Comparison of ENCODE assay signal across 8 mouse cellular contexts in genomic region chr13:23526312-23526711, GRCm38 (mm10). TPM values are rescaled to one million over a fixed set of nuclear protein-coding genes. Genes with fewer than 3 reads are reported as not detected.
DNase-seq lines count a peak whose midpoint lies in the region; ATAC-seq and TF ChIP-seq lines count a peak whose summit lies in the region.

No protein-coding gene starts in this region.

- H3ac ChIP-seq in myocyte (ENCODE audit: control insufficient read depth, insufficient read length): no peak overlapping the region

- H3K36me3 ChIP-seq in forebrain, embryonic 11.5 days (ENCODE audit: control insufficient read depth, insufficient read depth, low read length): no peaks in the 10 kb centered on the region
- H3K36me3 ChIP-seq in heart, embryonic 15.5 days: no peaks in the 10 kb centered on the region
- no peaks in the 10 kb centered on the region for H3K36me3 ChIP-seq in liver, embryonic 12.5 days
- no peaks in the 10 kb centered on the region for H3K36me3 ChIP-seq in myocyte (ENCODE audit: control insufficient read depth, insufficient read depth)
- no peaks in the 10 kb centered on the region for H3K36me3 ChIP-seq in splenic B cell, adult 2 months (ENCODE audit: control insufficient read depth, insufficient read depth, low read length, poor library complexity, severe bottlenecking)

- WGBS in forebrain, embryonic 11.5 days: under 1% methylated on average over 17 of the region's 17 CpGs
- under 1% methylated on average over 17 of the region's 17 CpGs for WGBS in heart, embryonic 15.5 days
- WGBS in liver, embryonic 12.5 days (ENCODE audit: insufficient replicate concordance): 0% methylated on average over 17 of the region's 17 CpGs

- H3K27me3 ChIP-seq in forebrain, embryonic 11.5 days (ENCODE audit: control insufficient read depth, insufficient read depth, low read length): no peaks in the 10 kb centered on the region
- no peaks in the 10 kb centered on the region for H3K27me3 ChIP-seq in heart, embryonic 15.5 days
- no peaks in the 10 kb centered on the region for H3K27me3 ChIP-seq in liver, embryonic 12.5 days (replicated peaks)
- no peaks in the 10 kb centered on the region for H3K27me3 ChIP-seq in myocyte (ENCODE audit: control insufficient read depth, insufficient read depth, insufficient read length)
- H3K27me3 ChIP-seq in splenic B cell, adult 2 months (ENCODE audit: control insufficient read depth, insufficient read depth, low read length, poor library complexity, severe bottlenecking): no peaks in the 10 kb centered on the region

- ATAC-seq in CD4-positive, CD25-positive, alpha-beta regulatory T cell, adult 4 months: peak; percentile 24
- peak; percentile 47 for ATAC-seq in forebrain, embryonic 11.5 days (replicated peaks; ENCODE audit: low FRiP score)
- no peak; the same call in 1 of the 2 replicates for ATAC-seq in heart, embryonic 15.5 days (replicated peaks; ENCODE audit: insufficient number of reproducible peaks, insufficient read depth, low FRiP score, low read depth)
- no peak for ATAC-seq in liver, embryonic 12.5 days

- no peak for TF ChIP-seq POLR2A in myocyte (IDR thresholded peaks at IDR 0.05; ENCODE audit: insufficient read length, low read depth)

- peak overlapping the region; percentile 45 for H3K4me2 ChIP-seq in forebrain, embryonic 11.5 days (ENCODE audit: low read depth, low read length, severe bottlenecking)
- peak overlapping the region; percentile 57 for H3K4me2 ChIP-seq in heart, embryonic 15.5 days
- peak overlapping the region; percentile 73 for H3K4me2 ChIP-seq in liver, embryonic 12.5 days
- H3K4me2 ChIP-seq in myocyte (ENCODE audit: low read depth): peak overlapping the region; percentile 86

- 0 out of 2 replicates have a peak, but pooled peaks cover 2% of the 10 kb centered on the region for H3K4me1 ChIP-seq in forebrain, embryonic 11.5 days (replicated peaks; ENCODE audit: control insufficient read depth, insufficient read depth, low read length)
- peaks cover 22% of the 10 kb centered on the region for H3K4me1 ChIP-seq in heart, embryonic 15.5 days (replicated peaks)
- peaks cover 50% of the 10 kb centered on the region for H3K4me1 ChIP-seq in liver, embryonic 12.5 days

- peak overlapping the region; percentile 31 for H3K4me3 ChIP-seq in forebrain, embryonic 11.5 days (ENCODE audit: low read depth, low read length)
- peak overlapping the region; percentile 48 for H3K4me3 ChIP-seq in heart, embryonic 15.5 days
- H3K4me3 ChIP-seq in liver, embryonic 12.5 days: peak overlapping the region; percentile 57
- H3K4me3 ChIP-seq in myocyte: peak overlapping the region; percentile 14

- H3K9ac ChIP-seq in forebrain, embryonic 11.5 days (ENCODE audit: low read length): peak overlapping the region; percentile 31; the same call in 1 of the 2 replicates
- H3K9ac ChIP-seq in heart, embryonic 15.5 days: peak overlapping the region; percentile 39
- H3K9ac ChIP-seq in liver, embryonic 12.5 days: peak overlapping the region; percentile 67

- H3K9me3 ChIP-seq in forebrain, embryonic 11.5 days (ENCODE audit: control insufficient read depth, low read length): no peaks in the 10 kb centered on the region
- H3K9me3 ChIP-seq in heart, embryonic 15.5 days (replicated peaks): no peaks in the 10 kb centered on the region
- no peaks in the 10 kb centered on the region for H3K9me3 ChIP-seq in liver, embryonic 12.5 days (replicated peaks)

- DNase-seq in c-Kit-positive CD71-positive TER-119-positive erythroid progenitor cells, embryonic 14.5 days (ENCODE audit: low spot score): peak; percentile 92
- peak; percentile 94 for DNase-seq in forebrain, embryonic 11.5 days (ENCODE audit: low spot score)
- peak; percentile 89 to 93 for DNase-seq in kidney, postnatal 25 days
- DNase-seq in splenic B cell, adult 2 months (ENCODE audit: low read depth, low spot score): peak; percentile 95

- no peaks in the 10 kb centered on the region for H3K79me2 ChIP-seq in myocyte (ENCODE audit: control insufficient read depth, insufficient read depth)

- H3K27ac ChIP-seq in forebrain, embryonic 11.5 days (ENCODE audit: low read depth, low read length): 0 out of 2 replicates have a peak overlapping the region, but pooled peaks have one; percentile 25
- H3K27ac ChIP-seq in heart, embryonic 15.5 days: peak overlapping the region; percentile 51
- H3K27ac ChIP-seq in liver, embryonic 12.5 days: peak overlapping the region; percentile 64; the same call in 1 of the 2 replicates

TF ChIP-seq in myocyte, 11 proteins besides CTCF, POLR2A, EP300 and RAD21:
- TF ChIP-seq USF1 (IDR thresholded peaks at IDR 0.05; ENCODE audit: low read depth): peak; percentile 96
- TF ChIP-seq E2F4 (IDR thresholded peaks at IDR 0.05; ENCODE audit: insufficient read depth): no peak
- no peak for TF ChIP-seq MYOD1 (IDR thresholded peaks at IDR 0.05; ENCODE audit: control insufficient read depth in 1 of 3, insufficient read length in 2 of 3, low read depth in 2 of 3)
- TF ChIP-seq MYOG (IDR thresholded peaks at IDR 0.05; ENCODE audit: control insufficient read depth in 1 of 3, insufficient read depth in 1 of 3, insufficient read length in 2 of 3, low read depth in 2 of 3): no peak

RNA-seq across cellular contexts. Expression of gene Hist1h4h, which starts 4.5 kb away (rescaled TPM):
- polyA plus RNA-seq in CD4-positive, CD25-positive, alpha-beta regulatory T cell, adult 4 months (2017; shearing (Covaris generic)): 10 to 100 TPM in 1 of 2 experiments, 1 to 10 TPM in 1; 9.5 to 10.8 TPM
- 2.0 and 4.9 TPM in 2 replicates for polyA plus RNA-seq in forebrain, embryonic 11.5 days (2014; fragmentation: Nextera tagmentation; extraction: Ambion mirVana)
- 5.4 and 5.7 TPM in 2 replicates for polyA plus RNA-seq in heart, embryonic 15.5 days (2015; fragmentation: Nextera tagmentation; extraction: Ambion mirVana)
- 4.4 and 4.7 TPM in 2 replicates for polyA plus RNA-seq in liver, embryonic 12.5 days (2016; fragmentation: Nextera tagmentation; extraction: Ambion mirVana)
- 21.5 TPM for polyA plus RNA-seq in myocyte (2012; fragmentation: generic; extraction: Trizol)

RNA-seq across cellular contexts. Expression of gene Hist1h2af, which starts 7.4 kb away (rescaled TPM):
- polyA plus RNA-seq in CD4-positive, CD25-positive, alpha-beta regulatory T cell, adult 4 months (2017; shearing (Covaris generic)): 1 to 10 TPM in 1 of 2 experiments, not detected in 1; 2.7 TPM
- 7.7 and 9.3 TPM in 2 replicates for polyA plus RNA-seq in forebrain, embryonic 11.5 days (2014; fragmentation: Nextera tagmentation; extraction: Ambion mirVana)
- polyA plus RNA-seq in heart, embryonic 15.5 days (2015; fragmentation: Nextera tagmentation; extraction: Ambion mirVana): 2.2 and 2.6 TPM in 2 replicates
- polyA plus RNA-seq in liver, embryonic 12.5 days (2016; fragmentation: Nextera tagmentation; extraction: Ambion mirVana): 7.8 and 13.9 TPM in 2 replicates
- polyA plus RNA-seq in myocyte (2012; fragmentation: generic; extraction: Trizol): 24.4 TPM

RNA-seq across cellular contexts. Expression of gene Hist1h3g, which starts 8.9 kb away (rescaled TPM):
- not detected for polyA plus RNA-seq in CD4-positive, CD25-positive, alpha-beta regulatory T cell, adult 4 months (2017; shearing (Covaris generic))
- polyA plus RNA-seq in forebrain, embryonic 11.5 days (2014; fragmentation: Nextera tagmentation; extraction: Ambion mirVana): 5.2 and 5.7 TPM in 2 replicates
- 1.6 and 3.1 TPM in 2 replicates for polyA plus RNA-seq in heart, embryonic 15.5 days (2015; fragmentation: Nextera tagmentation; extraction: Ambion mirVana)
- 12.9 and 16.3 TPM in 2 replicates for polyA plus RNA-seq in liver, embryonic 12.5 days (2016; fragmentation: Nextera tagmentation; extraction: Ambion mirVana)
- 3.3 TPM for polyA plus RNA-seq in myocyte (2012; fragmentation: generic; extraction: Trizol)

RNA-seq across cellular contexts. Expression of gene Hist1h2bh, which starts 16.9 kb away (rescaled TPM):
- under 1 TPM; 0.41 to 0.66 TPM for polyA plus RNA-seq in CD4-positive, CD25-positive, alpha-beta regulatory T cell, adult 4 months (2017; shearing (Covaris generic))
- polyA plus RNA-seq in forebrain, embryonic 11.5 days (2014; fragmentation: Nextera tagmentation; extraction: Ambion mirVana): 0.85 and 1.2 TPM in 2 replicates
- polyA plus RNA-seq in heart, embryonic 15.5 days (2015; fragmentation: Nextera tagmentation; extraction: Ambion mirVana): 0.61 and 0.74 TPM in 2 replicates
- polyA plus RNA-seq in liver, embryonic 12.5 days (2016; fragmentation: Nextera tagmentation; extraction: Ambion mirVana): 1.4 and 1.5 TPM in 2 replicates
- polyA plus RNA-seq in myocyte (2012; fragmentation: generic; extraction: Trizol): 1.1 TPM

RNA-seq across cellular contexts. Expression of gene Hist1h3f, which starts 17.5 kb away (rescaled TPM):
- not detected for polyA plus RNA-seq in CD4-positive, CD25-positive, alpha-beta regulatory T cell, adult 4 months (2017; shearing (Covaris generic))
- polyA plus RNA-seq in forebrain, embryonic 11.5 days (2014; fragmentation: Nextera tagmentation; extraction: Ambion mirVana): 0.92 and 1.4 TPM in 2 replicates
- 0.16 and 0.25 TPM in 2 replicates for polyA plus RNA-seq in heart, embryonic 15.5 days (2015; fragmentation: Nextera tagmentation; extraction: Ambion mirVana)
- polyA plus RNA-seq in liver, embryonic 12.5 days (2016; fragmentation: Nextera tagmentation; extraction: Ambion mirVana): 1.3 and 1.6 TPM in 2 replicates
- 0.91 TPM for polyA plus RNA-seq in myocyte (2012; fragmentation: generic; extraction: Trizol)

Comparison
In these comparisons a context has a peak if more than half of its experiments do, and no peak if none do; other contexts are left out.
1. ATAC-seq: peak in CD4-positive, CD25-positive, alpha-beta regulatory T cell, adult 4 months (single experiment) and forebrain, embryonic 11.5 days (single experiment); none in heart, embryonic 15.5 days (single experiment) and liver, embryonic 12.5 days (single experiment).
2. Peak in every context shown above with its lines, with median percentiles within 50 percentile points of each other: DNase-seq, H3K27ac ChIP-seq, H3K4me2 ChIP-seq, H3K4me3 ChIP-seq and H3K9ac ChIP-seq.